Mouse (Mus musculus): ENCODE data around the gene Borcs6. TPM values are rescaled to one million over a fixed set of nuclear protein-coding genes. Genes with fewer than 3 reads are reported as not detected.
A peak's percentile ranks its signal among the peaks of the same experiment; 100 is the strongest.

Gene Borcs6
- total RNA-seq, 4 experiments from 2014 or later: 16.1 to 18.7 (median 17.1) TPM

GRCm38 (mm10) chr11:69048151-69048550, 11.4 kb upstream of the Borcs6 start:
- no peak for DNase-seq (ENCODE audit: low spot score)

GRCm38 (mm10) chr11:69050748-69051147, 8.8 kb upstream of the Borcs6 start:
- no peak for DNase-seq (ENCODE audit: low spot score)

GRCm38 (mm10) chr11:69051771-69052170, 7.7 kb upstream of the Borcs6 start:
- no peak for DNase-seq (ENCODE audit: low spot score)

DNA sequence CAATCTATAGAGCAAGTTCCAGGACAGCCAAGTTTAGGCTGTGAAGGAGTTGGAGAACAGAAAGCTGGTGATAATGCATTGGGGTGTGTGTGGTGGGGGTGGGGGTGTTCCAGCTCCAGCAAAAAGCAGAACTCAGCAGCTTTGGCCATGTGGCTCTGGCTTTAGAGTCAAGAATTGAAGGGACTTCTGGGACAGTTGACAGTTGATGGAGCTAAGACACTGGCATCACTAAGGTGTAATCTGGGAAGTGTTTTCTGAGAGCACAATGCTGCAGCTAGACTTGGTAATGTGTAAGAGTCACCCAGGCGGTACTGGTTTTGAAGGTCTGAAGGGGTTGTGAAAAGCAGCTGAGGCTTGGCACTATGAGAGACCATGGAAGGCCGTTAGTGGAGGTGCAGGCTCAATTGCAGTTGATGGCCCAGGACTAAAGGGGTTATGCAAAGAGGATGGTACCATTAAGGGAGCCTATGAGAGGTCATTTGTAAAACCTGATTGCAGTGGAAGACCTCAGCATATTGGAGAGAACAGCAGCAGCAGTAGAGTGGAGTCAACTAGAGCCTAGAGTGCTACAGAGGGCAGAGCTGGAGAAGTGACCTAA, 6.6 kb upstream of the Borcs6 start:
- no peak for DNase-seq (ENCODE audit: low spot score)

DNA sequence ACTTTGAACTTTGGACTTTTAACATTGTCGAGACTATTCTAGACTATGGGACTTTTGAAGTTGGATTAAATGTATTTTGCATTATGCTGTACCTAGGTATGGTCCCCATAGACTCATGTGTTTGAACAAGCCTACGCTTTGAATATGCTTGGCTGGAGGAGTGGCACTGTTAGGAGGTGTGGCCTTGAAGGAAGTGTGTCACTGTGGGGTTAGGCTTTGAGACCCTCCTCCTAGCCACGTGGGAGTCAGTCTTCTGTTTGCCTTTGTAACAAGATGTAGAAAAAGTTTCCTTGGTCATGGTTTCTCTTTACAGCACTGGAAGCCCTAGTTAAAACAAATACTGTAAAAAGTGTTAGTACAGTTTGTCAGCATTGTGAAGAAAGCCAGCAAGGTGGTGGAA, 5.7 kb upstream of the Borcs6 start:
- no peak for DNase-seq (ENCODE audit: low spot score)

DNA sequence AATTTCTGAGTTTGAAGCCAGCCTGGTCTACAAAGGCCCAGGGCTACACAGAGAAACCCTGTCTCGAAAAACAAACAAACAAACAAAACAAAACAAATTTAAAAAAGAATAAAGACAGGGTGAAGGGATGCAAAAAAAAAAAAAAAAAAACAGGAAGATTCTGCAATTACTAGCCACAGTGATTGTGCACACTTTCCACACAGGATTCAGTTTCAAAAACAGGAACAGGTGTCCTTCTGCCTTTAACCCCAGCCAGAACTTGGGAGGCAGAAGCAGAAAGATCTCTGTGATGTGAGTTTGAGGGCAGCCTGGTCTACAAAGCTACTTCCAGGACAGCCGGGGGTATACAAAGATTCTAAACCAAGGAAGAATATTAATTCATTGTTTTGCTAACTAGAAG, 1.3 kb upstream of the Borcs6 start:
- DNase-seq (ENCODE audit: low spot score): no peak

DNA sequence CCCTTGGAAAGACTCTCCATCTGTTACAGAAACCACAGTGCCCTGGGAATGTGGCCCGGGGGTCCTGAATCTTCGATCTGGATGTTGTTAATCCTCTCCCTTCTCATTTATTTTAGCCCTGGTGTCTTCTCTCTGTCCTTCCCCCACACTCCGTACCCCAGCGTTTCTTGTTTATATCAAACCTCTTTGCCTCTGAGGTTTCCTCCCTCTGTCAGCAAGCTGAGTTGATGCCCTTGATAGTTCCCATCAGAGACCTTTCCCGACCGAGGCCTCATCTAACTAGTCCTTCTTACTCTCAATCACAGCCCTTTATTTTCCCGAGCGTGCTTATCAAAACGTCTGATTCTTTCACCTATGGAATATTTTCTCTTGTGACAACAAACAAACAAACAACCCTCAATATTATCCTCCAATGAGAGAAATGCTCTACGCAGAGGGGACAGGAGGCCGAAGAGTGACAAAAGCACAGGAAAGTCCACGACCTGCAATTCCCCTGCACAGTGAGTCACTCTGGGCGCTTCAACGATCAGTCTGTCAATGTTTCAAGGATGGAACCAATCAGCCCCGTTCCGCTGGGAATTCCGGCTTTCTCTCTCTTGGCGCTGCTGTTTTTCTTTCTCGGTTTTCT, 674 bp upstream of the Borcs6 start:
- DNase-seq (ENCODE audit: low spot score): peak; percentile 36

- DNase-seq (ENCODE audit: low spot score): no peak
Measured at GRCm38 (mm10) chr11:69059975-69060411, 476 bp downstream of the Borcs6 start.

DNA sequence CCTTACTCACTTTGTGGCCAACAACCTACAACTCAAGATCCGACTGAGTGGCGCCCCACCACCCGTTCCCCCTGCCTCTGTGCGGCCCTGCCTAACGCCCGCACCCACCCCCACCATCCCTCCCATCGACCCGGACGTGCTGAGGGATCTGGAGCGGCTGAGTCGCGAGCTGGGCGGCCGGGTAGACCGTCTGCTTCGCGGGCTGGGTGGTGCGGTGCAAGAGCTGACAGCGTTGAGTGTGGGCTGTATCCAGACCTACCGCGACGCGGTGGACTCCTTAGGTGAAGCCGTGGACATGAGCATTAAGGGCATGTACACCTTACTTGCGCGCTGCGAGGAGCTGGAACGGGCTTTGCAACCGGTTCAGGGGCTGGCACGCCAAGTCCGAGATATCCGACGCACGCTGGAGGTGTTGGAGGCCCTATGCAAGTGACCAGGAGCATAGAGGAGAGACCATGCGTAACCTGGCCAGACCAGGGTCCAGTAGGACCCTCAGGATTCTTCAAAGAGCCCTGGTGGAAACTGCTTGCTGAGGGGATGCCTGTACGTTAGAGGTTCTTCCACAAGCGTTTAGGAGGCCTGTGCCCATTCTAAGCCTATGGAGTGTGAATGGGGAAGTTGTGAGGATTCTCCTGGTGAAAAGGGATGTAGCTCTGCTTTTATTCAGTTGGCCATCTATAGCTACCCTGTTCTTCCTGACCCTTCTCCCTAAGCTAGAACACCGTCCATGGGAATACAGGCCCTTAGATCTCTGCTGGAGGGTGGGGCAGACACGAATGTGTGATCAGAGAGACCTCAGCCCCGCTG, 1.1 kb downstream of the Borcs6 start:
- no peak for DNase-seq (ENCODE audit: low spot score)

- DNase-seq (ENCODE audit: low spot score): no peak
Measured at GRCm38 (mm10) chr11:69061255-69061912, 1.9 kb downstream of the Borcs6 start.

DNA sequence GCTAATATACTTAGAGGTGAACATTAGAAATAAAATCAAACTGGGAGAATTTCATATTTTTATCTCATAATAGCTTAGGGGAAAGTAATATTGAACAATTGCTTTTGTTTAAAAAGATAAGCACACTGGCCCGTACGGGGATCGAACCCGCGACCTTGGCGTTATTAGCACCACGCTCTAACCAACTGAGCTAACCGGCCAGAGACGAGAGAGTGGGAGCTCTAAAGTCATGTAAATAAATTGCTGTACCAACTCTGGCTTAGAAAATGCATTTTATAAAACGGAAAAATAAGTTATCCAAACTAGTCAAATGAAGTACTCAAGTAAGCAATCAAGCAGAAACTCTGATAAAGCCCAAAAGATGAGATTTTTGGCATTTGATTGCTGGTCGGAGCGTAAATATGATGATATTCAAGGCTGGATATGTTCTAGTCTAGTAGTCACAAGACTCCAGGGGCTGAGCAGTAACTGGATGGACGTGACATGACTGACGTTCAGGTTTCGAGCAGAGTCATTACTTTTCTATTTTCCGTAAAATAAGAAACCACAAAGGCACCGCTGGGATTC, 2.8 kb downstream of the Borcs6 start:
- DNase-seq (ENCODE audit: low spot score): peak; percentile 86

DNA sequence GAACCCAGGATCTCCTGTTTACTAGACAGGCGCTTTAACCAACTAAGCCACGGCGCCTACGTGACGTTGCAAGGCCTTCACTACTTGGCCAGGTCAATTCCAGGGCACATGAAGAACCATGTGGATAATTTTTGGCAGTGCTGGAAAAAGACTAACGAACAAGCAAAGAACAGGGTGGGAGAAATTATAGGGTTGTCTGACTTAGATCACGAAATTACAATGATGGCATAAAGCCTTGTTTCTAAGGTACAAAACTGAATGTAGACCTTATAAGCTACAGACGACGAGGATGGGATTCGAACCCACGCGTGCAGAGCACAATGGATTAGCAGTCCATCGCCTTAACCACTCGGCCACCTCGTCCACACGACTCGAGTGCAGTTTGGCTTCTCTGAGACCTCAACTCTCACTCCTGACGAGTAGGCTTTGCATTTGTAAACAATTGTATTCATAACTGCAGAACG, 3.3 kb downstream of the Borcs6 start:
- peak; percentile 98 for DNase-seq (ENCODE audit: low spot score)

DNA sequence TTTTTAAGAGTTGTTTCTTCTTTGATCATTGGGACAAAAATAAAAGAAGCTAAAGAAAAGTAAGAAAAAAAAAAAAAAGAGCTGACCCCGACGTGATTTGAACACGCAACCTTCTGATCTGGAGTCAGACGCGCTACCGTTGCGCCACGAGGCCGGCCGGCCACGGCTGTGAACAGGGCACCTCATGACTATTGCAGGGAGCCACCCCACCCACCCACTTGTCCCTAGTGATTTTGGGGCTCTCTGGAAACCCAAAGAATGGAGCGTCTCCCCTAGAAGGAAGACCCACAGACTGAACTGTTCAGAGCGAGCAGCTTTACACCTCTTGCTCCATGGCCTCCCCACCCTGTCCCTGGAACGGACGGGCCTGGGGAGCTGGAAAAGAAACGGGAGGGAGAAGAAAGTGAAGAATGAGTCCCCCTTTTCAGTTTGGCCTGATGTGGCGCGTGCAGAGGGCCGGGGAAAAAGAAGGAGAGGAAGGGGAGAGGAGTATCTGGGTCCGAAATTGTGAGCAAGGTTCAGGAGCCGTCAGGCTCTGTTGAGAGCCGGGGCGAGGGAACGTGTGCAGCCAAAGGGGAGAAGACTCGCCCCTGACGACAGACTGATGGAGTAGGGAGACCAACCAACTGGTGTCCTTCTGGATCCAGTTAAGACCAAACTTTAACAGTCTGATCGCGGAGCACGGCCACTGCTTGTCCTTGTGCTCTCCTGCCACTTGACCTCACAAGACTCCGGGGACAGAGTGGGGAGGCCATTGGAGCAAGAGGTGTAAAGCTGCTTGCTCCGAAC, 4.1 kb downstream of the Borcs6 start:
- no peak for DNase-seq (ENCODE audit: low spot score)

DNA sequence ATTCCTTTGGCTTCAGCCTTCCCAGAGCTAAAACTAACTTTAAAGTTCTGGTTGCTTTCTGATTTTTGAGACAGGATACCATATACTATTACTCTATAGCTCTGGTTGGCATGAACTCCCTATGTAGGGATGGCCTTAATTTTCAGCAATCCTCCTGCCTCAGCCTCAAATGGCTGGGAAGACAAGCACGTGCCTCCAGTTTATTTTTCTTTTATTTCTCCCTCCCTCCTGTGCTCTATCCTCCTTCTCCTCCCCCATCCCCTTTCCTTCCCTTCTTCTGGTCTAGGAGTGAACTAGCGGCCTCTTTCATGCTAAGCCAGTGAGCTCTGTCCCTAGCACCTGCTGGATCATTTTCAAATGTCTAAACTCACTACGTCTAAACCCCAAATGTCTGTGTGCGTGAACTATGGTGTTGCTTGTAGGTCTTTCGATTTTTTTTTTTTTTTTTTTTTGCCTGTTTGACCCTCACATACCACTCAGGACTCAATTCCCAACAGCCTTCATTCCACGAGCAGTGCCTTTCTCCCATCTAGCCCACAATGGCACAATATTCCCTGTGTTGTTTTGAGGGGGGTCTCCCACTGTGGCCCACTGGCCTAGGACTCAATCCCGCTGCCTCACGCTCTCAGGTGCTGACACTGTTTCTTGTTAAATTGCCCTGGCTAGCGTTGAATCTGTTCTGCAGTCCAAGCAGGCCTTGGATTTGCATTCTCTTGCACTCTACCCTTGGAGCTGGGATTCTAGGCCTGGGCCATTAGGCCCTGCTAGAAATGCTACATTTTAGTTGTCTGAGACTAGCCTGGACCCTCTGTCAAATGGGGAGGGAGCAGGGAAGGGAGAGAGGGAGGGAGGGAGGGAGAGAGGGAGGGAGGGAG, 5.0 kb downstream of the Borcs6 start:
- no peak for DNase-seq (ENCODE audit: low spot score)

DNA sequence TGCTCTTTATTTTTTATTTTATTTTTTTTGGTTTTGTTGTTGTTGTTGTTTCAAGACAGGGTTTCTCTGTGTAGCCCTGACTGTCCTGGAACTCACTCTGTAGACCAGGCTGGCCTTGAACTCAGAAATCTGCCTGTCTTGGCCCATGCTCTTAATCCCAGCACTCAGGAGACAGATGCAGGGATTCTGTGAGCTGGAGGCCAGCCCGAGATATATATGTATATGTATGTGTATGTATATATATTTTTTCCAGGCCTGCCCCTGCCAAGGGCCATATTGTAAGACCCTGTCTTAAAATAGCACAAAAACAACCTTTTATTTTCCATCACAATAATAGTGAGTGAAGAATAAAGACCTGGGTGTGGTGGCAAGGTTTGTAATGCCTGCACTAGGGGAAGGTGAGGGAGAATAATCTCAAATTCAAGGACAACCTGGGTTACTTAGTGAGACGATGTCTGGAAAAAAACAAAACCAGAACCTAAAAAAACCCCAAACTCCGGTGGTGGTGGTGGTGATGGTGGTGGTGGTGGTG, 5.9 kb downstream of the Borcs6 start:
- DNase-seq (ENCODE audit: low spot score): no peak

DNA sequence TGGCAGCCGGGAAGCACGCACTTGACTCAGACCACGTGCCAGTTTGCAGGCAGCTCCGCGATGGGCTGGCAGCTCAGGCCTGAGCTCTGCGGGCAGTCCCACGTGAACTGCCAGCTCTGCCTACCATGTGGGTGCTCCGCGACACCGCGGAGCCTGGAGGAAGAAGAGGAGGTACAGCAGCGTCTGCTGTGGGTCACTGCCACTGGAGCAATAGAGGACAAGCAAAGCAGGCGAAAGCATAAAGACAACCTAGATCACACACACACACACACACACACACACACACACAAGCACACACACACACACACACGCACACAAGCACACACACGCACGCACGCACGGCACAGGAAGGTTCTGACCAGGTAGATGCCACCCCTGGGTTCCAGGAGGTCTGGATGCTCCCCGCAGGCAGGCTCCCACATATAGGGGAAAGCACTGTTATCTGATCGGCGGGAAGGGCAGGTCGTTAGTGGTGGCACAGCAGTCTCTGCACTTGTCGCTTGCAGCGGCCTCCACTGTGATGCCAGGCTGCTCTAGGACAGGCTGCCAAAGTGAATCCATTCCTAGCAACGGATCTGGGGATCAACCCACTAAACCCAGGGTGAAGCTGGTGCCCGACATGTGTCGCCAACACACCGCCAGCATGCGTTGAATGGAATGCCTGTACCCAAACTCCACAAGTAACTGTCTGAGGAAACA, 6.8 kb downstream of the Borcs6 start:
- DNase-seq (ENCODE audit: low spot score): no peak

GRCm38 (mm10) chr11:69066956-69067355, 7.4 kb downstream of the Borcs6 start:
- peak; percentile 92 for DNase-seq (ENCODE audit: low spot score)

- peak; percentile 62 for DNase-seq (ENCODE audit: low spot score)
Measured at GRCm38 (mm10) chr11:69067601-69068000, 8.1 kb downstream of the Borcs6 start.

- DNase-seq (ENCODE audit: low spot score): no peak
Measured at GRCm38 (mm10) chr11:69070093-69070492, 10.6 kb downstream of the Borcs6 start.
